Mouse (Mus musculus) lung, postnatal 10 days (tissue): Measurements from ENCODE around the gene Bpnt1.
A peak's percentile ranks its signal among the peaks of the same experiment; 100 is the strongest.
"Not testable (repeated sequence)": the region's sequence is repeated elsewhere in the genome, so short reads cannot be mapped to it uniquely, and the experiment has no call there.

Experiments used
- DNase-seq: peaks from one replicate; pipeline ENCODE4 v3.0.0; 2021

The Bpnt1 gene

DNA sequence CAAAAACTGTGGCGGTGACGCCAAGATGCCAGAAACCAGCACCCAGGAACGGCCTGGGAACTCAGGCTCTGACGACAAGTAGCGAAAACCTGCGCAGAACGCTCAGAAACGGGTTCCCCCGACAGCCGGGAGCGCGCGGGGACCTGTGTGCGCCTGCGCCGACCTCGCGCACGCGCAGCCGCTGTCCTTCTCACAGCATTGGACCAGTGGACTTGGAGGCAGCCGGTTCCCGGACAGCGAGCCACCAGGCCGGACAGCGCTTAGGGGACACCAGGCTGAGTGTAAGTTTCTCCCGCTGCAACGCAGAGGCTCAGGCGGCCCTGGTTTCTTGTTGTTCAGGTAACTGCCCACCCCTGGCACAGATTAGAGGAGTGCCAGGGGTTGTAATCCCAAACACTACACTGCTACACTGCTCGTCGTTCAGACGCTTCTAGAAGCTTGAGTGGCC, at the start of gene Bpnt1:
Gene Bpnt1, plus strand, starts transcription at position 167 of the 448 bp plus-strand sequence.
- DNase-seq, result peak; percentile 93

GRCm38 (mm10) chr1:185282846-185283245, 49.1 kb upstream of the Bpnt1 start:
- peak; percentile 18 for DNase-seq

GRCm38 (mm10) chr1:185283247-185283646, 48.7 kb upstream of the Bpnt1 start:
- no peak for DNase-seq

- peak; percentile 79 for DNase-seq
Measured at GRCm38 (mm10) chr1:185284740-185285139, 47.2 kb upstream of the Bpnt1 start.

- DNase-seq, result peak; percentile 75
Measured at GRCm38 (mm10) chr1:185285171-185285570, 46.8 kb upstream of the Bpnt1 start.

- DNase-seq, result no peak
Measured at GRCm38 (mm10) chr1:185287066-185287465, 44.9 kb upstream of the Bpnt1 start.

DNA sequence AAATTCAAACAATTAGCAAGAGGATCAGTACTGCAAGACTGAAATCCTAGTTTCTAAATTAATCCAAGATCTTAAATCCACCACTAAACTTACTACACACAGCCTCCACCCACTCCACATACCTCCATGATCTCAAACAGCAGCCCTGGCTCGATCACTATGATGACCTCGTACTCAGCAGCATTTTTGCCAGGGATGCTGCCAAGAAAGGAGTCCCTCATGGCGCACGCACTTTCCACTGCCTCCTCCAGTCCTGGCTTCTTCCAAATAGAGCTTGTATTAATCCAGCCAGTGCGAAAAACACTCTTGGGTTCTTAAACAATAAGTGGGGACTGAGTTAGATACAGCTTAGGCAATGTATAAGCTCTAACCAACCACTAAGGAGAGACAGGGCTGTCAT, 42.7 kb upstream of the Bpnt1 start:
- DNase-seq, result peak; percentile 41

DNA sequence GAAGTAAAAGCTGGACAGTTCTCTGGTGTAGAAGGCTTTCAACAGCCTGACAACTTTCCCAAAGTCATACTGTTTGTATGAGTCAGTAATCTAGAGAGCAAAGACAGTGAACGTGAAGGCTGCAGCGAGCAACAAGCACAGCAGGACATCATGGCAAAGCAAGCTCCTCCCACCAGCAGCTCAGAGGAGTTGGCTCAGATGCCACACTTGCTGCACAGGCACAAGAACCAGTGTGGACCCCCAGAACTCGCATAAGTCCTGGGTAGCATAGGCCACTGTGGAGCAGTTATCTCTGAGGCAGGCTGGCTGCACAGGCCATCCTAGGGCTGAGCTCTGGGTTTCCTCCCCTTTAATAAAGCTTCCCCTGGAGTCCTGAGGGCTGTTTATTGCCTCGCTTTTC, 40.6 kb upstream of the Bpnt1 start:
- DNase-seq, result no peak

DNA sequence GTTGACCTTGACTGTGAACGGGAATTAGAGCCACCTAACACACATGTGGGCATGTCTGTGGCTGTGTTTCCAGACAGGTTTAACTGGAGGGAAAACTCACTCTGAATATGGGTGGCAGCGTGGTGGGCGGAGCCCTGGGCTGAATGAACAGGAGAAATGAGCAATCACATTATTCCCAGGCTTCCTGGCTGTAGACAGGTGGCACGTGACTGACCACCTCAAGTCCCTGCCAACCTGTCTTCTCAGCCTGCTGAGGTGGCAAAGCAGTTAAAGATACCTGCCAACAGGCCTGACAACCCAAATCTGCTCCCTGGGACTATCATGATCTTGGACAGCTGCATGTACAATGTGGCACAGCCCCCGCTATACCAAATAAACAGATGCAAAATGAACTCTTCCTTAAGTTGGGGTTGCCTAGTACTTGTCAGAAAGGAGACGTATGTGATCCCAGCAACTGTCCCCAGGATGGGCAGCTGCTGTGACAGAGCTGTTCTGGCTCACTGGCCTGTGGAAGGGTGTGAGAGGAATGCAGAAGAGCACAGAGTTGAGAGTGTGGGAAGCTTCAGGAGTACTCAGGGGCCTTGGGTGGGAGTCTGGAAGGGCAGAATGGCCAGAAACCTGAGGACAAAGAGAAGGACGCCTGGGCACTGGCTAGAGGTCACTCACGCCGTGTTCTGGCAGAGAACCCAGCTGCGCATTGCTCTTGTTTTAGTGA, 39.1 kb upstream of the Bpnt1 start:
- no peak for DNase-seq

GRCm38 (mm10) chr1:185296850-185297249, 35.1 kb upstream of the Bpnt1 start:
- DNase-seq, result no peak

DNA sequence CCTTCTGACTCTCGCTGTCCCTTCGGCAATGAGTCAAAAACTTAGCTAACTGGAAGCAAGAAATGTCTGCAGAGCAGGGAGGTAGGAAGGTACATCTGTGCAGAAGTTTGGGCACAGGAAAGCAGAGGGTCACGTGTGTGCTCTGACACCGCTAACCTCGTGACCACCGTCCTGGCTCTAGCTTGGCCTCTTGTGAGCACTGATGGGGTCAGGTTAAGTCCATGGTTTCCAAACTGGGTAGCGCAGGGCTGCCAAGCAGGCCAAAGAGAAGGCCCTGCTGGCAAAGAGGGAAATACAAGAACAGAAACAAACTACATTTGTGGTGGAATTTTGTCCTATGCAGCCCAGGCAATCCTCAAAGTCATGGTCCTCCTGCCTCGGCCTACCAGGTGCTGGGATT, 33.5 kb upstream of the Bpnt1 start:
- no peak for DNase-seq

DNA sequence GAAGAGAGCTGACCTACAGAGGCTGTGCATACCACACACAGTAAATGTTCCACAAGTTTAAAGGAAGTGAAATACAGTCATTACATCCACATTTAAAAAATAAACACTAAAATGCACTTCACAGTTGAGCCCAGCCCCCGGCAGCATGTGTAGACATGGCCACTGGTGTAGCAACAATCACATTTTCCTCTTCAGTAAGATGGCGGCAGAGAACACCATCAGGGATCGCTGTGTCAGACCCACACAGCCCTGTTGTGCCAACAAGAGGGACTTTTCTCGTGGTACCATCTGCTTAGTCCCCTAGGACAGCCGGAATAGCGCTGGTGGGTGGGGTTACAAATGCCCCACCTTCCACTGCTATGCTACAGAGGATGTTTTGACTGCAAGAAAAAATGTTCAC, 29.1 kb upstream of the Bpnt1 start:
- DNase-seq, result no peak

GRCm38 (mm10) chr1:185306836-185307235, 25.1 kb upstream of the Bpnt1 start:
- DNase-seq, result no peak

GRCm38 (mm10) chr1:185307645-185308044, 24.3 kb upstream of the Bpnt1 start:
- DNase-seq, result no peak

GRCm38 (mm10) chr1:185308334-185308733, 23.6 kb upstream of the Bpnt1 start:
- no peak for DNase-seq

DNA sequence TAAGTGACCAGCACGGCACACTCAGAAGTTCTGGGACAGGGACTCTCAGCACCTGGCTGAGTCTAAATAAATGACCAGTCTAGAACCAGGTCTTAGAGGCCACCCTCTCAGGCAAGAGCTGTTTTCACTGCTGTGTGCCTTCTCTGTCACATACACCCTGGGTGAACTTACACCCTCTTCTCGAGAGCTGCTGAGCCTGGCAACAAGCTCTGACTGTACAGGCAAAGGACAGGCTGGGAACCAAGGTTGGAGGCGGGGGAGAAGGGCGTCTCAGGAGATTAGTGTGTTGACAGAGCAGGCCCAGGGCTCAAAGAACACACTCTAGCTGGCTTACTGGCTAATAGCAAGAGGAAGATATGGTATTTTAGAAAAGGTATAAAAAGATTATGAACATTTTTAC, 23.0 kb upstream of the Bpnt1 start:
- DNase-seq, result no peak

GRCm38 (mm10) chr1:185311949-185312348, 20.0 kb upstream of the Bpnt1 start:
- no peak for DNase-seq

DNA sequence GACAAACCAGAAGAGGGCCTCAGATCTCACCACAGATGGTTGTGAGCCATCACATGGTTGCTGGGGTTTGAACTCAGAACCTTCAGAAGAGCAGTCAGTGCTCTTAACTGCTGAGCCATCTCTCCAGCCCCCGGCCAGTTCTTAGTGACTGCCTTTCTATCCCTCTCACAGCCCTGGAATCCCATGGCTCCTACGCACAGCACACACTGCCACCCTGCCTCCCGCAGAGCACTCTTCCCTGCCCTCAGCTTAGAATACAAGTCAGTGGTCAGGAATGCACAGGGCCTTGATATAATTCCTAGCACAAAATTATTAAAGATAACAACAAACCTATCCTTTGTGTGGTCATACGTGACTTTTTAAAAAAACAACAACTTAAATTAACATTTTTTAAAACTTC, 17.4 kb upstream of the Bpnt1 start:
- DNase-seq, result no peak

GRCm38 (mm10) chr1:185315846-185316568, 15.9 kb upstream of the Bpnt1 start:
- DNase-seq, result no peak

GRCm38 (mm10) chr1:185327754-185328345, 4.1 kb upstream of the Bpnt1 start:
- not testable (repeated sequence) for DNase-seq

GRCm38 (mm10) chr1:185328721-185329610, 3.0 kb upstream of the Bpnt1 start, which contains the start of gene Iars2:
TSS of gene Iars2 (minus strand) at chr1:185329396.
- peak; percentile 94 for DNase-seq

GRCm38 (mm10) chr1:185329851-185330250, 2.1 kb upstream of the Bpnt1 start:
- DNase-seq, result no peak

DNA sequence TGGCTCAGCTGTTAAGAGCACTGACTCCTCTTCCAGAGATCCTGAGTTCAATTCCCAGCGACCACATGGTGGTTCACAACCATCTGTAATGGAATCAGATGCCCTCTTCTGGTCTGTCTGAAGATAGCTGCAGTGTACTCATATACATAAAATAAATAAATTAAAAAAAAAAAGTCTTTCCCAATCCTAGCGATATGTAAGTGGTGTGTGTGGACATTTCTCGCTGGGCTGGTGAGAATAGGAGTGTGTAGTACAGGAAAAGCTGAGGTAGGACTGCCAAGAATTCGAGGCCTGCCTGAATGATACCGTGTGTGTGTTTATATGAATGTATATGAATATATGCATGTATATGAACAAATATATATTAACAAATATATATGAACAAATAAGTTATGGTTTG, 585 bp upstream of the Bpnt1 start:
- DNase-seq, result no peak
